In the genomic region with DNA sequence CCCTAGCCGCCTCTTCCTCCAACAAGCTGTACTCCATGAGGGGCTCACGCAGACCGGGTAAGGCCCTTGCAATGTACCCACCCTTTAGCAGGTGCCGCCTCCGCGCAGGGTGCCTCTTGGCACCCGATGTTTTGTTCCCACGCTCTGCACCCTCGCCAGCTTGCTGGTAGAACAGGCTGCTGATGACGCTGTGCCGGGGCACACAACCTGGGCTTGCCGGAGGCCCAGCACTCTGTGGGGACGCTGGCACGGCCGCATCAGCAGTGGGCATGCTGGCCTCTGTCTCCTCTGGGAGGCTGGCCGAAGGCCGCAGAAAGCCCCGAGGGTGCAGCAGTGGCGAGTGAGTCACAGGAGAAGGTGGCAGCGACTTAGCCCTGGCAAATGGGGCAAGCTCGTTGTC, we compare ENCODE assay signal across 21 mouse cellular contexts. TPM values are rescaled to one million over a fixed set of nuclear protein-coding genes. Genes with fewer than 3 reads are reported as not detected.
DNase-seq lines count a peak whose midpoint lies in the region; ATAC-seq and TF ChIP-seq lines count a peak whose summit lies in the region.
"Had no signal": no experiment of that assay in that cellular context is flagged by ENCODE, and none has a peak within 500 bp of the region (broad histone marks: within the 10 kb centered on the region; RNA-seq: fewer than 3 reads in every experiment).

No protein-coding gene starts in this region.

- H3K9ac ChIP-seq in heart, embryonic 16.5 days (ENCODE audit: low read length): peak overlapping the region; percentile 79
- H3K9ac ChIP-seq: hindbrain, embryonic 12.5 days; liver, embryonic 12.5 days; lung, embryonic 14.5 days; neural tube, embryonic 13.5 days had no signal

- H3K27me3 ChIP-seq in heart, embryonic 10.5 days (ENCODE audit: insufficient read depth, poor library complexity, severe bottlenecking): peaks cover 10% of the 10 kb centered on the region
- no peaks in the 10 kb centered on the region for H3K27me3 ChIP-seq in heart, embryonic 16.5 days (ENCODE audit: control insufficient read depth, insufficient read depth, low read length)

- H3K36me3 ChIP-seq in heart, embryonic 10.5 days: peaks cover 19% of the 10 kb centered on the region; the same call in 1 of the 2 replicates
- no peaks in the 10 kb centered on the region for H3K36me3 ChIP-seq in heart, embryonic 16.5 days (ENCODE audit: control insufficient read depth, insufficient read depth)
- H3K36me3 ChIP-seq: hindbrain, embryonic 12.5 days; limb, embryonic 10.5 days; liver, embryonic 12.5 days; neural tube, embryonic 13.5 days had no signal

- DNase-seq in heart, embryonic 10.5 days (ENCODE audit: low spot score): no peak
- no peak for DNase-seq in heart, postnatal 36 days
- peak; percentile 91 for DNase-seq in 3134 (ENCODE audit: extremely low read depth, insufficient read length, low spot score)
- peak; percentile 89 for DNase-seq in layer of hippocampus, adult 9-11 months
- no peak for DNase-seq in gastrocnemius, adult 2 months
- no peak for DNase-seq in lung, postnatal 4 days
- DNase-seq: adrenal gland, postnatal 36 days; B cell, adult 2 months; cerebellum, adult 8-10 months; gastrocnemius, postnatal 25 days; kidney, postnatal 4 days; lung, embryonic 14.5 days; thymus, postnatal 4 days had no signal

- peak overlapping the region; percentile 75 for H3K27ac ChIP-seq in heart, embryonic 10.5 days
- peak overlapping the region; percentile 94; the same call in 1 of the 2 replicates for H3K27ac ChIP-seq in heart, embryonic 16.5 days (ENCODE audit: low read length)
- H3K27ac ChIP-seq in gastrocnemius, adult 2 months: no peak overlapping the region
- H3K27ac ChIP-seq: hindbrain, embryonic 12.5 days; limb, embryonic 10.5 days; liver, embryonic 12.5 days; macrophage; neural tube, embryonic 13.5 days had no signal

- 90% methylated on average over 21 of the region's 21 CpGs for WGBS in heart, embryonic 10.5 days
- WGBS in heart, embryonic 16.5 days: 89% methylated on average over 21 of the region's 21 CpGs

- H3K4me3 ChIP-seq in heart, embryonic 10.5 days: no peak overlapping the region
- H3K4me3 ChIP-seq in heart, embryonic 16.5 days (ENCODE audit: low read length): peak overlapping the region; percentile 52
- H3K4me3 ChIP-seq in gastrocnemius, adult 2 months: no peak overlapping the region
- H3K4me3 ChIP-seq: hindbrain, embryonic 12.5 days; limb, embryonic 10.5 days; liver, embryonic 12.5 days; neural tube, embryonic 13.5 days had no signal

- H3K4me1 ChIP-seq in heart, embryonic 10.5 days: peaks cover 79% of the 10 kb centered on the region
- peaks cover 48% of the 10 kb centered on the region for H3K4me1 ChIP-seq in heart, embryonic 16.5 days (ENCODE audit: control insufficient read depth, insufficient read depth, low read length)
- H3K4me1 ChIP-seq: hindbrain, embryonic 12.5 days; neural tube, embryonic 13.5 days had no signal

- no peaks in the 10 kb centered on the region for H3K9me3 ChIP-seq in heart, embryonic 10.5 days
- no peaks in the 10 kb centered on the region for H3K9me3 ChIP-seq in heart, embryonic 16.5 days (replicated peaks; ENCODE audit: control insufficient read depth, low read length)
- H3K9me3 ChIP-seq: hindbrain, embryonic 12.5 days; limb, embryonic 10.5 days; liver, embryonic 12.5 days; neural tube, embryonic 13.5 days had no signal

- no peak for TF ChIP-seq CTCF in gastrocnemius, adult 2 months (IDR thresholded peaks at IDR 0.05)

- peak overlapping the region; percentile 75 for H3K4me2 ChIP-seq in heart, embryonic 16.5 days (ENCODE audit: low read depth, low read length)
- H3K4me2 ChIP-seq: hindbrain, embryonic 12.5 days; liver, embryonic 12.5 days; lung, embryonic 14.5 days; midbrain, embryonic 11.5 days; neural tube, embryonic 13.5 days had no signal

- intact Hi-C loops in heart, postnatal 36 days (cut with DNase I): no loop called here
- intact Hi-C loops in gastrocnemius, adult 2 months (cut with DNase I): no loop called here

- ATAC-seq in heart, embryonic 16.5 days (replicated peaks; ENCODE audit: extremely low read depth, insufficient read depth, low FRiP score): no peak
- ATAC-seq: inflammation-experienced regulatory T-cells, adult 6 months; liver, embryonic 12.5 days had no signal

RNA-seq across cellular contexts. Expression of a gene that starts 22.7 kb away (rescaled TPM):
- 24.0 and 31.4 TPM in 2 replicates for polyA plus RNA-seq in heart, embryonic 10.5 days (2016; fragmentation: Nextera tagmentation; extraction: Ambion mirVana)
- total RNA-seq in heart, postnatal 36 days (2021): 10 to 100 TPM; 14.5 TPM
- polyA plus RNA-seq in heart, embryonic 16.5 days (2015; fragmentation: Nextera tagmentation; extraction: Ambion mirVana): 37.1 and 40.3 TPM in 2 replicates
- 1 to 10 TPM; 7.2 to 7.9 TPM for total RNA-seq in gastrocnemius, adult 2 months (2021)

RNA-seq across cellular contexts. Expression of a gene that starts 46.1 kb away (rescaled TPM):
- 15.5 and 15.9 TPM in 2 replicates for polyA plus RNA-seq in heart, embryonic 10.5 days (2016; fragmentation: Nextera tagmentation; extraction: Ambion mirVana)
- total RNA-seq in heart, postnatal 36 days (2021): 10 to 100 TPM; 15.3 to 17.6 TPM
- polyA plus RNA-seq in heart, embryonic 16.5 days (2015; fragmentation: Nextera tagmentation; extraction: Ambion mirVana): 33.9 and 35.2 TPM in 2 replicates
- 10 to 100 TPM; 10.5 to 11.3 TPM for total RNA-seq in gastrocnemius, adult 2 months (2021)

RNA-seq across cellular contexts. Expression of a gene that starts 46.1 kb away (rescaled TPM):
- 0.75 and 0.79 TPM in 2 replicates for polyA plus RNA-seq in heart, embryonic 10.5 days (2016; fragmentation: Nextera tagmentation; extraction: Ambion mirVana)
- total RNA-seq in heart, postnatal 36 days (2021): under 1 TPM; 0.11 to 0.16 TPM
- polyA plus RNA-seq in heart, embryonic 16.5 days (2015; fragmentation: Nextera tagmentation; extraction: Ambion mirVana): 0.26 and 0.39 TPM in 2 replicates
- total RNA-seq in gastrocnemius, adult 2 months (2021): under 1 TPM; 0.08 to 0.33 TPM

RNA-seq across cellular contexts. Expression of a gene that starts 51.9 kb away (rescaled TPM):
- polyA plus RNA-seq in heart, embryonic 10.5 days (2016; fragmentation: Nextera tagmentation; extraction: Ambion mirVana): 4.8 and 9.8 TPM in 2 replicates
- 1 to 10 TPM; 2.2 to 2.5 TPM for total RNA-seq in heart, postnatal 36 days (2021)
- polyA plus RNA-seq in heart, embryonic 16.5 days (2015; fragmentation: Nextera tagmentation; extraction: Ambion mirVana): 21.8 and 27.5 TPM in 2 replicates
- not detected for total RNA-seq in gastrocnemius, adult 2 months (2021)
- polyA plus RNA-seq: macrophage had no signal

Comparison
In these comparisons a context has a peak if more than half of its experiments do, and no peak if none do; other contexts are left out.
1. DNase-seq: peak in 3134 (single experiment) and layer of hippocampus, adult 9-11 months (single experiment); none in heart, embryonic 10.5 days (single experiment), heart, postnatal 36 days (0 of 2), gastrocnemius, adult 2 months (single experiment) and lung, postnatal 4 days (0 of 2).